Mouse (Mus musculus) adrenal gland (tissue): ENCODE results near the gene Cacna1c.
"Not testable (repeated sequence)": the region's sequence is repeated elsewhere in the genome, so short reads cannot be mapped to it uniquely, and the experiment has no call there.

Experiments
- intact Hi-C: fragments of 180-260 bp; cut with DNase I; formaldehyde crosslinking; loops from one replicate; pipeline ENCODE4 v1.15.1; 2025

The Cacna1c gene

GRCm38 (mm10) chr6:119214190-119214589, 18.0 kb upstream of the Cacna1c start:
- intact Hi-C loops = no loop called here

GRCm38 (mm10) chr6:119213375-119213774, 17.2 kb upstream of the Cacna1c start:
- intact Hi-C loops = no loop called here

GRCm38 (mm10) chr6:119206006-119206405, 9.8 kb upstream of the Cacna1c start:
- intact Hi-C loops = not testable (repeated sequence)

GRCm38 (mm10) chr6:119204915-119205314, 8.7 kb upstream of the Cacna1c start:
- intact Hi-C loops = no loop called here

GRCm38 (mm10) chr6:119204286-119204685, 8.1 kb upstream of the Cacna1c start:
- intact Hi-C loops = no loop called here

- intact Hi-C loops = no loop called here
Observed at GRCm38 (mm10) chr6:119201575-119201974, 5.4 kb upstream of the Cacna1c start.

- intact Hi-C loops = no loop called here
Observed at GRCm38 (mm10) chr6:119200362-119200761, 4.1 kb upstream of the Cacna1c start.

- intact Hi-C loops = no loop called here
Observed at GRCm38 (mm10) chr6:119199274-119199879, 3.2 kb upstream of the Cacna1c start.

- intact Hi-C loops = no loop called here
Observed at GRCm38 (mm10) chr6:119198534-119199273, 2.5 kb upstream of the Cacna1c start.

- intact Hi-C loops = no loop called here
Observed at GRCm38 (mm10) chr6:119194601-119195000, 1.6 kb downstream of the Cacna1c start.

- intact Hi-C loops = no loop called here
Observed at GRCm38 (mm10) chr6:119194161-119194560, 2.1 kb downstream of the Cacna1c start.

GRCm38 (mm10) chr6:119193571-119194154, 2.6 kb downstream of the Cacna1c start:
- intact Hi-C loops = no loop called here

GRCm38 (mm10) chr6:119191478-119191877, 4.7 kb downstream of the Cacna1c start:
- intact Hi-C loops = no loop called here

- intact Hi-C loops = no loop called here
Observed at GRCm38 (mm10) chr6:119187631-119188030, 8.6 kb downstream of the Cacna1c start.

- intact Hi-C loops = no loop called here
Observed at GRCm38 (mm10) chr6:119186658-119187057, 9.6 kb downstream of the Cacna1c start.

GRCm38 (mm10) chr6:119183781-119184180, 12.4 kb downstream of the Cacna1c start:
- intact Hi-C loops = no loop called here

- intact Hi-C loops = no loop called here
Observed at GRCm38 (mm10) chr6:119182211-119182610, 14.0 kb downstream of the Cacna1c start.

GRCm38 (mm10) chr6:119180188-119180587, 16.0 kb downstream of the Cacna1c start:
- intact Hi-C loops = no loop called here

GRCm38 (mm10) chr6:119177101-119177500, 19.1 kb downstream of the Cacna1c start:
- intact Hi-C loops = no loop called here

GRCm38 (mm10) chr6:119176103-119176502, 20.1 kb downstream of the Cacna1c start:
- intact Hi-C loops = no loop called here

GRCm38 (mm10) chr6:119175078-119175853, 21.0 kb downstream of the Cacna1c start, which contains the start of gene Dcp1b:
Gene Dcp1b, plus strand, starts transcription at chr6:119175253.
- intact Hi-C loops = no loop called here
